12 mouse cellular contexts compared by ENCODE assay signal in genomic region chr5:102334442-102335197, GRCm38 (mm10).
A peak's percentile ranks its signal among the peaks of the same experiment; 100 is the strongest.
DNase-seq lines count a peak whose midpoint lies in the region; ATAC-seq lines count a peak whose summit lies in the region.
"Had no signal": no experiment of that assay in that cellular context is flagged by ENCODE, and none has a peak within 500 bp of the region (broad histone marks: within the 10 kb centered on the region; RNA-seq: fewer than 3 reads in every experiment).

No protein-coding gene starts in this region.

- H3K9me3 ChIP-seq in limb, embryonic 12.5 days, result no peaks in the 10 kb centered on the region
- no peaks in the 10 kb centered on the region for H3K9me3 ChIP-seq in limb, embryonic 10.5 days (replicated peaks)
- H3K9me3 ChIP-seq in embryonic facial prominence, embryonic 10.5 days, result no peaks in the 10 kb centered on the region
- no peaks in the 10 kb centered on the region for H3K9me3 ChIP-seq in forebrain, embryonic 16.5 days (ENCODE audit: control insufficient read depth, low read length)
- no peaks in the 10 kb centered on the region for H3K9me3 ChIP-seq in midbrain, embryonic 15.5 days
- H3K9me3 ChIP-seq: neural tube, embryonic 15.5 days had no signal

- ATAC-seq in limb, embryonic 12.5 days (ENCODE audit: insufficient number of reproducible peaks, insufficient read depth, low FRiP score, low TSS enrichment, low read depth), result no peak
- peak; percentile 53 for ATAC-seq in forebrain, embryonic 16.5 days
- ATAC-seq in midbrain, embryonic 15.5 days (replicated peaks), result peak; percentile 66
- no peak for ATAC-seq in frontal cortex, adult (ENCODE audit: low TSS enrichment)

- no peaks in the 10 kb centered on the region for H3K36me3 ChIP-seq in limb, embryonic 12.5 days
- no peaks in the 10 kb centered on the region for H3K36me3 ChIP-seq in limb, embryonic 10.5 days
- H3K36me3 ChIP-seq in embryonic facial prominence, embryonic 10.5 days (replicated peaks), result no peaks in the 10 kb centered on the region
- no peaks in the 10 kb centered on the region for H3K36me3 ChIP-seq in forebrain, embryonic 16.5 days (ENCODE audit: control insufficient read depth, insufficient read depth)
- no peaks in the 10 kb centered on the region for H3K36me3 ChIP-seq in midbrain, embryonic 15.5 days (replicated peaks)
- H3K36me3 ChIP-seq: neural tube, embryonic 15.5 days had no signal

- WGBS in limb, embryonic 12.5 days, result 67% methylated on average over 13 of the region's 13 CpGs
- WGBS in limb, embryonic 10.5 days, result 86% methylated on average over 13 of the region's 13 CpGs
- WGBS in embryonic facial prominence, embryonic 10.5 days, result 74% methylated on average over 13 of the region's 13 CpGs
- WGBS in forebrain, embryonic 16.5 days, result 40% methylated on average over 13 of the region's 13 CpGs
- WGBS in midbrain, embryonic 15.5 days, result 42% methylated on average over 13 of the region's 13 CpGs

- H3K4me3 ChIP-seq in limb, embryonic 12.5 days (replicated peaks), result no peak overlapping the region
- H3K4me3 ChIP-seq in limb, embryonic 10.5 days, result no peak overlapping the region
- H3K4me3 ChIP-seq in embryonic facial prominence, embryonic 10.5 days, result no peak overlapping the region
- H3K4me3 ChIP-seq in forebrain, embryonic 16.5 days (replicated peaks; ENCODE audit: low read length), result no peak overlapping the region
- H3K4me3 ChIP-seq in midbrain, embryonic 15.5 days, result no peak overlapping the region
- H3K4me3 ChIP-seq: neural tube, embryonic 15.5 days had no signal

- DNase-seq in limb, embryonic 10.5 days (ENCODE audit: low spot score), result no peak
- DNase-seq in embryonic facial prominence, embryonic 10.5 days (ENCODE audit: low spot score), result peak; percentile 11
- no peak for DNase-seq in layer of hippocampus, adult 9-10 months (ENCODE audit: low spot score)
- DNase-seq: cerebellum, adult 18-20 months; heart, adult 18-20 months; kidney, adult 9 months; lung, postnatal 14 days had no signal

- H3K4me2 ChIP-seq in limb, embryonic 12.5 days, result 0 out of 2 replicates have a peak overlapping the region, but pooled peaks have one; percentile 1
- no peak overlapping the region for H3K4me2 ChIP-seq in forebrain, embryonic 16.5 days (ENCODE audit: low read length)
- H3K4me2 ChIP-seq in midbrain, embryonic 15.5 days, result peak overlapping the region; percentile 3; the same call in 1 of the 2 replicates
- H3K4me2 ChIP-seq: neural tube, embryonic 15.5 days had no signal

- H3K27me3 ChIP-seq in limb, embryonic 12.5 days, result no peaks in the 10 kb centered on the region
- no peaks in the 10 kb centered on the region for H3K27me3 ChIP-seq in limb, embryonic 10.5 days (ENCODE audit: low read depth, poor library complexity, severe bottlenecking)
- H3K27me3 ChIP-seq in embryonic facial prominence, embryonic 10.5 days (replicated peaks; ENCODE audit: low read depth, poor library complexity, severe bottlenecking), result no peaks in the 10 kb centered on the region
- no peaks in the 10 kb centered on the region for H3K27me3 ChIP-seq in forebrain, embryonic 16.5 days (replicated peaks; ENCODE audit: control insufficient read depth, insufficient read depth, low read length)
- H3K27me3 ChIP-seq in midbrain, embryonic 15.5 days (replicated peaks), result no peaks in the 10 kb centered on the region
- H3K27me3 ChIP-seq: neural tube, embryonic 15.5 days had no signal

- no peak overlapping the region for H3K27ac ChIP-seq in limb, embryonic 12.5 days
- H3K27ac ChIP-seq in limb, embryonic 10.5 days, result no peak overlapping the region
- no peak overlapping the region for H3K27ac ChIP-seq in embryonic facial prominence, embryonic 10.5 days (replicated peaks)
- H3K27ac ChIP-seq in forebrain, embryonic 16.5 days (ENCODE audit: low read length), result peak overlapping the region; percentile 71
- peak overlapping the region; percentile 51 for H3K27ac ChIP-seq in midbrain, embryonic 15.5 days
- H3K27ac ChIP-seq: neural tube, embryonic 15.5 days had no signal

- no peak overlapping the region for H3K9ac ChIP-seq in limb, embryonic 12.5 days (replicated peaks)
- no peak overlapping the region for H3K9ac ChIP-seq in forebrain, embryonic 16.5 days (replicated peaks; ENCODE audit: low read depth, low read length)
- H3K9ac ChIP-seq in midbrain, embryonic 15.5 days, result no peak overlapping the region
- H3K9ac ChIP-seq: neural tube, embryonic 15.5 days had no signal

- peaks cover 5% of the 10 kb centered on the region; the same call in 1 of the 2 replicates for H3K4me1 ChIP-seq in limb, embryonic 12.5 days (replicated peaks)
- peaks cover 7% of the 10 kb centered on the region; the same call in 1 of the 2 replicates for H3K4me1 ChIP-seq in limb, embryonic 10.5 days
- H3K4me1 ChIP-seq in embryonic facial prominence, embryonic 10.5 days, result peaks cover 3% of the 10 kb centered on the region; the same call in 1 of the 2 replicates
- H3K4me1 ChIP-seq in forebrain, embryonic 16.5 days (replicated peaks; ENCODE audit: control insufficient read depth, insufficient read depth, low read length), result peaks cover 11% of the 10 kb centered on the region
- H3K4me1 ChIP-seq in midbrain, embryonic 15.5 days, result peaks cover 14% of the 10 kb centered on the region
- H3K4me1 ChIP-seq: neural tube, embryonic 15.5 days had no signal

Comparison
In these comparisons a context has a peak if more than half of its experiments do, and no peak if none do; other contexts are left out.
1. ATAC-seq: peak in forebrain, embryonic 16.5 days (single experiment) and midbrain, embryonic 15.5 days (single experiment); none in limb, embryonic 12.5 days (single experiment) and frontal cortex, adult (single experiment).
2. H3K27ac ChIP-seq: peak in forebrain, embryonic 16.5 days (single experiment) and midbrain, embryonic 15.5 days (single experiment); none in limb, embryonic 12.5 days (single experiment), limb, embryonic 10.5 days (single experiment) and embryonic facial prominence, embryonic 10.5 days (single experiment).